Mouse (Mus musculus) forebrain, postnatal 0 days (tissue): ENCODE measurements around the gene Comp. TPM values are rescaled to one million over a fixed set of nuclear protein-coding genes. Genes with fewer than 3 reads are reported as not detected.

Experiments
- ATAC-seq: fragments of 200-750 bp; cut with Nextera tagmentation; 2 replicates; pipeline ENCODE4 v1.8.0; 2017; ENCODE audit warnings: mild to moderate bottlenecking, moderate library complexity
- DNase-seq: peaks from one replicate; pipeline ENCODE4 v3.0.0-alpha.2; 2015
- H3K27ac ChIP-seq: fragments of 300-500 bp; sonication (generic); 2 replicates; pipeline ENCODE4 v1.5.1; 2014; ENCODE audit warnings: low read depth, mild to moderate bottlenecking, antibody characterized with exemption, low read length, moderate library complexity, mixed read lengths
- H3K27me3 ChIP-seq: fragments of 300-500 bp; sonication (generic); 2 replicates; pipeline ENCODE4 v1.6.1; 2014; ENCODE audit warnings: mild to moderate bottlenecking, low read length, mixed read lengths; ENCODE audit not compliant: insufficient read depth
- H3K36me3 ChIP-seq: fragments of 300-500 bp; sonication (generic); 2 replicates; pipeline ENCODE4 v1.6.1; 2014; ENCODE audit warnings: mild to moderate bottlenecking, moderate library complexity; ENCODE audit not compliant: insufficient read depth
- H3K4me1 ChIP-seq: fragments of 300-500 bp; sonication (generic); 2 replicates; pipeline ENCODE4 v1.6.1; 2014; ENCODE audit warnings: antibody characterized with exemption; ENCODE audit not compliant: insufficient read depth
- H3K4me2 ChIP-seq: fragments of 300-500 bp; sonication (generic); 2 replicates; pipeline ENCODE4 v1.6.1; 2014; ENCODE audit warnings: low read depth, mild to moderate bottlenecking, moderate library complexity
- H3K4me3 ChIP-seq: fragments of 300-500 bp; sonication (generic); 2 replicates; pipeline ENCODE4 v1.5.1; 2014; ENCODE audit warnings: low read depth, low read length, mixed read lengths
- H3K9ac ChIP-seq: fragments of 300-500 bp; sonication (generic); 2 replicates; pipeline ENCODE4 v1.6.1; 2014; ENCODE audit warnings: mild to moderate bottlenecking
- H3K9me3 ChIP-seq: fragments of 300-500 bp; sonication (generic); 2 replicates; pipeline ENCODE4 v1.6.1; 2016; ENCODE audit warnings: low read length
- CTCF ChIP-seq: sonication (generic); IDR thresholded peaks from 2 replicates; pipeline ENCODE4 v1.5.1; 2016; ENCODE audit warnings: antibody characterized with exemption, control low read depth, low read depth
- WGBS: fragments of 180-500 bp; shearing (Covaris S2); extraction: QIAGEN DNeasy Blood & Tissue Kit; methylation state at CpG from one replicate; pipeline ENCODE4 v1.1.7; 2014; 5-methylcytosine and 5-hydroxymethylcytosine counted together
- polyA plus RNA-seq: library from polyadenylated mRNA; unstranded; fragments of >200 nt; fragmentation: Nextera tagmentation; extraction: Ambion mirVana; gene quantifications from 2 replicates; pipeline ENCODE4 v1.2.1, GENCODE M21; 2015
- total RNA-seq: library from RNA; depleted of rRNA; stranded (reverse); fragments of >200 nt; gene quantifications from 2 replicates; pipeline ENCODE4 v1.2.3, GENCODE M21; 2014

Comp gene
- total and polyA plus RNA-seq, 2 experiments from 2014 or later, result 0.29 to 0.81 TPM

DNA sequence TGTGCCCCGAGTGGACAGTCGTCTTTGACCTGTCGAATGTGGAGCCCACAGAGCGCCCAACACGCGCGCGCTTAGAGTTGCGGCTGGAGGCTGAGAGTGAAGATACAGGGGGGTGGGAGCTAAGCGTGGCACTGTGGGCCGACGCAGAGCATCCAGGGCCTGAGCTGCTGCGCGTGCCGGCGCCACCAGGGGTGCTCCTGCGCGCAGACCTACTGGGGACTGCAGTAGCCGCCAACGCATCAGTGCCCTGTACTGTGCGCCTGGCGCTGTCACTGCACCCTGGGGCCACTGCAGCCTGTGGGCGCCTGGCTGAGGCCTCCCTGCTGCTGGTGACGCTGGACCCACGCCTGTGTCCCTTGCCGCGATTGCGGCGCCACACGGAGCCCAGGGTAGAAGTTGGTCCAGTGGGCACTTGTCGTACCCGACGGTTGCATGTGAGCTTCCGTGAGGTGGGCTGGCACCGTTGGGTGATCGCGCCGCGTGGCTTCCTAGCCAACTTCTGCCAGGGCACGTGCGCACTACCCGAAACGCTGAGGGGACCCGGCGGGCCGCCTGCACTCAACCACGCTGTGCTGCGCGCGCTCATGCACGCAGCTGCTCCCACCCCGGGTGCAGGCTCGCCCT lies 42.5 kb upstream of the Comp start:
- peak; percentile 74 for TF ChIP-seq CTCF
- H3K4me2 ChIP-seq, result peak overlapping the region; percentile 10; the same call in 1 of the 2 replicates
- DNase-seq (peak; percentile 83), ATAC-seq (peak; percentile 89)
- H3K4me1 ChIP-seq, result peaks cover 9% of the 10 kb centered on the region; the same call in 1 of the 2 replicates
- H3K4me3 ChIP-seq, result no peak overlapping the region
- H3K36me3 ChIP-seq, result peaks cover 82% of the 10 kb centered on the region
- no peaks in the 10 kb centered on the region for H3K9me3 ChIP-seq
- H3K27me3 ChIP-seq, result no peaks in the 10 kb centered on the region
- 0 out of 2 replicates have a peak overlapping the region, but pooled peaks have one; percentile 14 for H3K9ac ChIP-seq
- peak overlapping the region; percentile 48; the same call in 1 of the 2 replicates for H3K27ac ChIP-seq
- 29% methylated on average over 53 of the region's 53 CpGs for WGBS

DNA sequence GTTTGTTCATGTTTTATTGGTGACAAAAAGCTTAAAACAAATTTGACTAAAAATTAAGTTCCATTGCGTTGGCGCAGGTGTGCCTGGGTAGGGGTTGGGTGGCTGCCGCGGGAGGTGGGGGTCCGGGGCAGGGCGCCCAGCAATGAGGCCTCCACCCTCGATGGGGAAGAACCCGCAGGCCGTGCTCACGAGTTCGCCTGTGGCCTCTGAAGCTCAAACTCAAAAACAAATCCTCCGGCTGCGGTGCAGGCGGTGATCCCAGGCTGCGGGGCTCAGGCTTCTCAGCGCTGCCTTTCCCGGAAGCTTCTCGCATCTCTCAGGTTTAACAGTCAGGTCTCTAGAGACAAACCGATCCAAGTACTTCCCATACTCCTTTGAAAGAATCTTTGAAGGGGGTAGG lies 41.8 kb upstream of the Comp start:
- DNase-seq (peak; percentile 47), ATAC-seq (no peak)
- no peak for TF ChIP-seq CTCF
- no peaks in the 10 kb centered on the region for H3K27me3 ChIP-seq
- H3K4me2 ChIP-seq, result no peak overlapping the region; the same call in 1 of the 2 replicates
- no peak overlapping the region for H3K4me3 ChIP-seq
- peaks cover 9% of the 10 kb centered on the region; the same call in 1 of the 2 replicates for H3K4me1 ChIP-seq
- no peak overlapping the region for H3K9ac ChIP-seq
- peak overlapping the region; percentile 46 for H3K27ac ChIP-seq
- WGBS, result 66% methylated on average over 19 of the region's 19 CpGs
- peaks cover 85% of the 10 kb centered on the region for H3K36me3 ChIP-seq
- H3K9me3 ChIP-seq, result no peaks in the 10 kb centered on the region

DNA sequence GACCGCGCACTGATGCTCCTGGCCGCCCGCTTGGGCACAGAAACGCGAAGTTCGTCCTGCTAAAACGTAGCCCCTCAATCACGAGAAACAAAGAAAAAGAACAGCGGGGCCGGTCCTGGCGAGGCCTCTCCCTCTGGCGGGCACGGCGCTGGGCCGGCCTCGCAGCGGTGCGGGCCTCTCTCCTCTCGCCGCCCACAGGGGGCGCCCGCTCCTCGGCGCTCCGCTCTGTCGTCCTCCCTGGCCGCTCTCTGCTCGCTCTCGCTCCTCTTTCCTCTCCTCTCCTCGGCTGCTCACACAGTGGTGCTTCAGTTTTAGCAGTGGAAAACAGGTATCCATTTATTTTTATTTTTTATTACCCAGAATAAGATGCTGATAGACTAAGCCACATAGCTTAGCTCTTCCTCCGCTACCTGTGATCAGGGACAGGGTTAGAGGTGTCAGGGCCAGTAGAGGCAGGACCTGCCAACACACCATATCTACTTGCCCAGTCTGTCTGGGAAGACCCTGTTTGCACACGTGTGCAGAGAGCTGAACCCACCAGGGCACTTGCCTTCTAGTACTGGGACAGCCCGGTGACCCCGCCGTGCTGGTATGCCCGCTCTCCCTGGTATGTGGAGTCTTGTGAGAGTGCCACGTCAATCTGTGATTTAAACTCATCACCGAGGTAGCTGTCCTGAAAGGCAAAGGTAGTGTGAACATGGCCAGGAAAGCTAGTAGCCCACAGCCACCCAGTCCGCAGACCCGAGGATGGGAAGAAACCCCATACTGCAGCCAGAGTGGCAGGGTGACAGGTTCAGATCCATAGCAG lies 41.1 kb upstream of the Comp start:
- no peak overlapping the region for H3K4me3 ChIP-seq
- H3K4me1 ChIP-seq, result peaks cover 9% of the 10 kb centered on the region; the same call in 1 of the 2 replicates
- peak; percentile 88 for TF ChIP-seq CTCF
- DNase-seq, result peak; percentile 89
- H3K9ac ChIP-seq, result peak overlapping the region; percentile 18; the same call in 1 of the 2 replicates
- ATAC-seq, result peak; percentile 80
- peaks cover 89% of the 10 kb centered on the region for H3K36me3 ChIP-seq
- peak overlapping the region; percentile 17; the same call in 1 of the 2 replicates for H3K4me2 ChIP-seq
- no peaks in the 10 kb centered on the region for H3K27me3 ChIP-seq
- WGBS, result 23% methylated on average over 41 of the region's 41 CpGs
- peak overlapping the region; percentile 45 for H3K27ac ChIP-seq
- H3K9me3 ChIP-seq, result no peaks in the 10 kb centered on the region

- 88% methylated on average over 6 of the region's 6 CpGs for WGBS
- Histone ChIP-seq H3K36me3 (peaks cover 89% of the 10 kb centered on the region), H3K4me3 (no peak overlapping the region), H3K27ac (no peak overlapping the region), H3K4me2 (no peak overlapping the region), H3K27me3 (no peaks in the 10 kb centered on the region), H3K4me1 (peaks cover 9% of the 10 kb centered on the region; the same call in 1 of the 2 replicates), H3K9me3 (no peaks in the 10 kb centered on the region), H3K9ac (no peak overlapping the region)
- no peak for TF ChIP-seq CTCF
- DNase-seq (no peak), ATAC-seq (no peak)
Measured at GRCm38 (mm10) chr8:70332878-70333202, 40.5 kb upstream of the Comp start.

DNA sequence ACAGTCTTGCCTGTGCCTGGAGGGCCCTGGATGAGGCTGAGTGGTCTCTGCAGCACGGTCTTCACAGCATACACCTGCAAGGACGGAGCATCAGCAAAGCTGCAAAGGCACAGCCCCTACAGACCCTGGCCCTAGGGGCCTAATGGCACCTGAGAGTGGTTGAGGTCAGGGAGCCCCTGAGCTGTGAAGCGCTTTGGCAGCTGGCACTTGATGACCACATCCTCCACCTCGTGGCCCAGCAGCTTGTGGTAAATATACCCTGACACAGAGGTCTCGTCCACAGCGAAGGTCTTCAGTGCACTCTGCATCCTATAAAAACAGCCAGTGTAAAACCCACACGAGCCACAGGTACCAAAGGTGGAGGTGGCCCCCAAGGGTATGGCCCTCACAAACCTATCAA lies 34.4 kb upstream of the Comp start:
- DNase-seq (no peak), ATAC-seq (no peak)
- Histone ChIP-seq H3K9me3 (no peaks in the 10 kb centered on the region), H3K36me3 (peaks cover 93% of the 10 kb centered on the region), H3K4me3 (no peak overlapping the region), H3K4me1 (no peaks in the 10 kb centered on the region), H3K4me2 (no peak overlapping the region), H3K27ac (no peak overlapping the region), H3K9ac (no peak overlapping the region), H3K27me3 (no peaks in the 10 kb centered on the region)
- TF ChIP-seq CTCF, result no peak
- whole genome bisulfite sequencing, result 93% methylated on average over 7 of the region's 7 CpGs

GRCm38 (mm10) chr8:70340659-70341058 lies 32.7 kb upstream of the Comp start:
- TF ChIP-seq CTCF, result no peak
- Histone ChIP-seq H3K27me3 (no peaks in the 10 kb centered on the region), H3K4me1 (no peaks in the 10 kb centered on the region), H3K9me3 (no peaks in the 10 kb centered on the region), H3K27ac (no peak overlapping the region), H3K4me3 (no peak overlapping the region), H3K9ac (no peak overlapping the region), H3K36me3 (peaks cover 76% of the 10 kb centered on the region), H3K4me2 (no peak overlapping the region)
- 91% methylated on average over 7 of the region's 7 CpGs for WGBS
- DNase-seq (no peak), ATAC-seq (no peak)

- 93% methylated on average over 14 of the region's 14 CpGs for WGBS
- TF ChIP-seq CTCF, result no peak
- Histone ChIP-seq H3K9ac (no peak overlapping the region), H3K4me1 (no peaks in the 10 kb centered on the region), H3K27ac (no peak overlapping the region), H3K4me2 (no peak overlapping the region), H3K36me3 (peaks cover 65% of the 10 kb centered on the region), H3K4me3 (no peak overlapping the region), H3K27me3 (no peaks in the 10 kb centered on the region), H3K9me3 (no peaks in the 10 kb centered on the region)
- ATAC-seq (no peak), DNase-seq (no peak)
Measured at GRCm38 (mm10) chr8:70342007-70342406, 31.4 kb upstream of the Comp start.
